Mouse (Mus musculus) sigmoid colon, adult 10 weeks (tissue): Measurements from ENCODE around the gene Acr. TPM values are rescaled to one million over a fixed set of nuclear protein-coding genes. Genes with fewer than 3 reads are reported as not detected.

ENCODE experiments used
- polyA plus RNA-seq: library from polyadenylated mRNA; stranded (reverse); fragments of 350-450 nt; fragmentation: Illumina TruSeq; extraction: RNeasy Lipid Tissue Mini Kit (QIAGEN cat#74804); gene quantifications from one replicate; pipeline ENCODE4 v1.2.3, GENCODE M21; 2014; ENCODE audit warnings: low read depth, low replicate concordance

Acr gene
- polyA plus RNA-seq = not detected

DNA sequence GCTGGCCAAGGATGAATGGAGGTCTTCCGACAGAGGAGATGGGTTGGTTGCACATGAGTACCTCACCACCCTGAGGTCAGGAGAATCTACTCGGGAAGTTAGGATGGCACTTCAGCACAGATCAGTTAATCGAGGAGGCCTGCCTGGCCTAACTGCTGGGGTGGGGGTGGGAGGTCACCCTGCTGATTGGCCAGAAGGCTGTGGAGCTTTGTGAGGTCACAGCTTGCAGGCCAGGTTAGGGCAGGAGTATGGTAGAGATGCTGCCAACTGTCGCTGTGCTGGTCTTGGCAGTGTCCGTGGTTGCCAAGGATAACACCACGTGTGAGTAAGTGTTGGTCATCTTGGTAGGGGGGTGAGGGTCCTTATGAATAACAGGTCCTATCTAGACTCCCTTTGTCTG lies at the start of gene Acr:
Acr (plus strand) TSS at position 213 of the 400 bp plus-strand sequence.

DNA sequence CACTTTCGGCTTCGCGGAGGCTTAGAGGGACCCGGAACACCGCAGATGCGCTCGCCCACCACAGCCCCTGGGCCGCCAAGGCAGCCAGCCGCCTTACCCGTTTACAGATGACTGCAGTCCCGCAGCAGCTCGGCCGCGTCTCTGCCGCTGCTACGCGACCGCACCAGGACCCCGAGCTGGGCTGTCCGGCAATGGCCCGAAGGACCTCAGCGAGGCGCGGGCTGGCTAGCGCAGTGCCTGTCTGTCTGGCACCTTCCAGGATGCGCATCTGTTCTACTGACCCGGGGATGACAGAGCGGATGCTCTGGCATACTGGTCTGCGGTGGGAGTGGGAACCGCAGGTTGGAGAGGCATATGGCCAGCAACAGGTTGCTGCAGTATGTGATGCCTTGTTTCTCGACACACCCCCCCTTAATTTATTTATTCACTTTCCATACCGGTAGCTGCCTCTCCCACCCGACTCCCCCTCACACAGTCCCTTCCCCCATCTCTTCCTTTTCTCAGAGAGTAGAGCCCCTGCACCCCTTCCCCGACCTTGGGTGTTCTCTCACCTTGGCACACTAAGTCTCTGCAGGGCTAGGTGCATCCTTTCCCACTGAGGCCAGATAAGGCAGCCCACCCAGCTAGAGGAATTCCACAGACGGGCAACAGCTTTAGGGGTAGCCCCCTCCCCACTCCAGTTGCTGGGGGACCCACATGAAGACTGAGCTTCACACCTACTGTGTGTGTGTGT lies 23.8 kb downstream of the Acr start, which contains the start of gene Rabl2:
Rabl2 (minus strand) TSS at position 201 of the 733 bp plus-strand sequence.

Other genes with a start within 250 kb of the Acr start
- not detected for gene Adm2, start 245.6 kb upstream of the Acr start, polyA plus RNA-seq
- not detected for gene Miox, start 233.9 kb upstream of the Acr start, polyA plus RNA-seq
- 5.0 TPM for gene Lmf2, start 212.7 kb upstream of the Acr start, polyA plus RNA-seq
- gene Ncaph2, start 212.6 kb upstream of the Acr start, polyA plus RNA-seq = 11.4 TPM
- 0.54 TPM for gene Sco2, start 194.5 kb upstream of the Acr start, polyA plus RNA-seq
- gene Tymp, start 191.3 kb upstream of the Acr start, polyA plus RNA-seq = not detected
- not detected for gene Odf3b, start 189.0 kb upstream of the Acr start, polyA plus RNA-seq
- gene Klhdc7b, start 183.4 kb upstream of the Acr start, polyA plus RNA-seq = not detected
- gene Syce3, start 157.8 kb upstream of the Acr start, polyA plus RNA-seq = not detected
- gene Cpt1b, start 142.5 kb upstream of the Acr start, polyA plus RNA-seq = not detected
- 3.1 TPM for gene C730034F03Rik, start 138.7 kb upstream of the Acr start, polyA plus RNA-seq
- 0.19 TPM for gene Gm44502, start 138.6 kb upstream of the Acr start, polyA plus RNA-seq
- 107 TPM for gene Chkb, start 138.4 kb upstream of the Acr start, polyA plus RNA-seq
- 0.63 TPM for gene Mapk8ip2, start 114.4 kb upstream of the Acr start, polyA plus RNA-seq
- 3.2 TPM for gene Arsa, start 90.9 kb upstream of the Acr start, polyA plus RNA-seq
- gene Shank3, start 68.7 kb upstream of the Acr start, polyA plus RNA-seq = 0.22 TPM
- 9.3 TPM for gene Rabl2, start 23.6 kb downstream of the Acr start, polyA plus RNA-seq